In genomic region chr12:51887301-51888290, GRCm38 (mm10) we compare ENCODE assay signal across 14 mouse cellular contexts. TPM values are rescaled to one million over a fixed set of nuclear protein-coding genes. Genes with fewer than 3 reads are reported as not detected.
A peak's percentile ranks its signal among the peaks of the same experiment; 100 is the strongest.
DNase-seq lines count a peak whose midpoint lies in the region; ATAC-seq and TF ChIP-seq lines count a peak whose summit lies in the region.
"Had no signal": no experiment of that assay in that cellular context is flagged by ENCODE, and none has a peak within 500 bp of the region (broad histone marks: within the 10 kb centered on the region; RNA-seq: fewer than 3 reads in every experiment).

No protein-coding gene starts in this region.

- 55% methylated on average over 11 of the region's 11 CpGs for WGBS in lung, postnatal 0 days
- 42% methylated on average over 11 of the region's 11 CpGs for WGBS in lung, adult 2 months
- WGBS in hindbrain, embryonic 14.5 days: 87% methylated on average over 11 of the region's 11 CpGs
- 81% methylated on average over 11 of the region's 11 CpGs for WGBS in intestine, embryonic 16.5 days

- H3K36me3 ChIP-seq in lung, postnatal 0 days (ENCODE audit: insufficient read depth, low read length): peaks cover 4% of the 10 kb centered on the region; the same call in 1 of the 2 replicates
- peaks cover 48% of the 10 kb centered on the region for H3K36me3 ChIP-seq in hindbrain, embryonic 14.5 days (replicated peaks; ENCODE audit: control insufficient read depth, insufficient read depth)
- H3K36me3 ChIP-seq in intestine, embryonic 16.5 days (ENCODE audit: control insufficient read depth, insufficient read depth, low read length): no peaks in the 10 kb centered on the region; the same call in 1 of the 2 replicates

- H3K9me3 ChIP-seq in lung, postnatal 0 days (ENCODE audit: low read length): no peaks in the 10 kb centered on the region
- no peaks in the 10 kb centered on the region for H3K9me3 ChIP-seq in hindbrain, embryonic 14.5 days (ENCODE audit: control insufficient read depth, low read length)
- no peaks in the 10 kb centered on the region for H3K9me3 ChIP-seq in intestine, embryonic 16.5 days (ENCODE audit: control insufficient read depth, low read length)
- H3K9me3 ChIP-seq: liver, embryonic 13.5 days had no signal

- no peak for TF ChIP-seq POLR2A in lung, adult 2 months (IDR thresholded peaks at IDR 0.05; ENCODE audit: borderline replicate concordance, extremely low read depth, low read depth, low read length)

- no peak overlapping the region for H3K4me3 ChIP-seq in lung, postnatal 0 days (ENCODE audit: low read depth, low read length)
- H3K4me3 ChIP-seq in lung, adult 2 months (replicated peaks; ENCODE audit: extremely low read depth, low read depth, low read length): no peak overlapping the region
- no peak overlapping the region for H3K4me3 ChIP-seq in hindbrain, embryonic 14.5 days (replicated peaks; ENCODE audit: low read length)
- no peak overlapping the region for H3K4me3 ChIP-seq in intestine, embryonic 16.5 days (ENCODE audit: low read length)
- H3K4me3 ChIP-seq: liver, embryonic 13.5 days had no signal

- no peak for ATAC-seq in lung, postnatal 0 days
- no peak for ATAC-seq in hindbrain, embryonic 14.5 days (ENCODE audit: low FRiP score)
- ATAC-seq in intestine, embryonic 16.5 days: no peak

- H3K9ac ChIP-seq in lung, postnatal 0 days (replicated peaks; ENCODE audit: low read depth): no peak overlapping the region
- H3K9ac ChIP-seq in hindbrain, embryonic 14.5 days: no peak overlapping the region
- no peak overlapping the region for H3K9ac ChIP-seq in intestine, embryonic 16.5 days (ENCODE audit: low read depth, low read length)
- H3K9ac ChIP-seq: liver, embryonic 13.5 days had no signal

- TF ChIP-seq EP300 in lung, postnatal 0 days (IDR thresholded peaks at IDR 0.05): no peak

- no peak overlapping the region for H3K4me2 ChIP-seq in lung, postnatal 0 days (replicated peaks; ENCODE audit: low read depth, low read length)
- no peak overlapping the region for H3K4me2 ChIP-seq in hindbrain, embryonic 14.5 days (replicated peaks)
- no peak overlapping the region for H3K4me2 ChIP-seq in intestine, embryonic 16.5 days (ENCODE audit: low read depth, low read length)
- H3K4me2 ChIP-seq: liver, embryonic 13.5 days had no signal

- TF ChIP-seq CTCF in lung, postnatal 0 days (IDR thresholded peaks at IDR 0.05): no peak; the same call in 1 of the 2 replicates
- no peak for TF ChIP-seq CTCF in lung, adult 2 months (IDR thresholded peaks at IDR 0.05; ENCODE audit: insufficient read depth, low read length)

- H3K4me1 ChIP-seq in lung, postnatal 0 days (ENCODE audit: insufficient read depth, low read depth, low read length): no peaks in the 10 kb centered on the region
- no peaks in the 10 kb centered on the region; the same call in none of the 2 replicates for H3K4me1 ChIP-seq in lung, adult 2 months (ENCODE audit: control insufficient read depth, insufficient read depth, low read length)
- no peaks in the 10 kb centered on the region for H3K4me1 ChIP-seq in hindbrain, embryonic 14.5 days (replicated peaks; ENCODE audit: control insufficient read depth, insufficient read depth, low read length)
- H3K4me1 ChIP-seq in intestine, embryonic 16.5 days (ENCODE audit: control insufficient read depth, insufficient read depth, low read length): no peaks in the 10 kb centered on the region

- no peak overlapping the region for H3K27ac ChIP-seq in lung, postnatal 0 days (ENCODE audit: low read length)
- no peak overlapping the region for H3K27ac ChIP-seq in hindbrain, embryonic 14.5 days
- H3K27ac ChIP-seq in intestine, embryonic 16.5 days (ENCODE audit: low read length): no peak overlapping the region
- H3K27ac ChIP-seq: liver, embryonic 13.5 days had no signal

- H3K27me3 ChIP-seq in lung, postnatal 0 days (replicated peaks; ENCODE audit: insufficient read depth, low read length): no peaks in the 10 kb centered on the region
- no peaks in the 10 kb centered on the region for H3K27me3 ChIP-seq in hindbrain, embryonic 14.5 days (ENCODE audit: control insufficient read depth, insufficient read depth, low read length)
- H3K27me3 ChIP-seq in intestine, embryonic 16.5 days (replicated peaks; ENCODE audit: control insufficient read depth, insufficient read depth, low read length): no peaks in the 10 kb centered on the region
- H3K27me3 ChIP-seq: liver, embryonic 13.5 days had no signal

- peak; percentile 21 for DNase-seq in lung, postnatal 0 days (ENCODE audit: low spot score)
- no peak for DNase-seq in lung, adult 2 months
- peak; percentile 65 for DNase-seq in T-cell, adult 2 months (ENCODE audit: low spot score)
- peak; percentile 80 for DNase-seq in naive thymus-derived CD4-positive, alpha-beta T cell, adult 2 months (ENCODE audit: low read depth)
- peak; percentile 65 for DNase-seq in thymus, postnatal 14 days
- no peak for DNase-seq in yolk sac, embryonic 10.5 days (ENCODE audit: low spot score)
- no peak for DNase-seq in hindbrain, embryonic 14.5 days (ENCODE audit: low spot score)
- DNase-seq: cerebellum, postnatal 36 days; heart, postnatal 36 days; kidney, adult 9 months; layer of hippocampus, postnatal 36 days; liver, embryonic 13.5 days; midbrain, embryonic 14.5 days had no signal

RNA-seq across cellular contexts. Expression of gene Hectd1, which starts 58.3 kb away (rescaled TPM):
- polyA plus RNA-seq in lung, postnatal 0 days (2015; fragmentation: Nextera tagmentation; extraction: Ambion mirVana): 27.5 and 31.8 TPM in 2 replicates
- 13.7 and 19.9 TPM in 2 replicates for polyA plus RNA-seq in lung, adult 2 months (2012; rRNA removed)
- polyA plus RNA-seq in hindbrain, embryonic 14.5 days (2014; fragmentation: Nextera tagmentation; extraction: Ambion mirVana): 42.9 and 44.3 TPM in 2 replicates
- 25.6 and 26.8 TPM in 2 replicates for polyA plus RNA-seq in intestine, embryonic 16.5 days (2015; fragmentation: Nextera tagmentation; extraction: Ambion mirVana)

Comparison
In these comparisons a context has a peak if more than half of its experiments do, and no peak if none do; other contexts are left out.
1. DNase-seq: peak in lung, postnatal 0 days (single experiment), T-cell, adult 2 months (single experiment), naive thymus-derived CD4-positive, alpha-beta T cell, adult 2 months (single experiment) and thymus, postnatal 14 days (single experiment); none in lung, adult 2 months (single experiment), yolk sac, embryonic 10.5 days (single experiment) and hindbrain, embryonic 14.5 days (single experiment).